Mouse (Mus musculus) embryonic facial prominence, embryonic 11.5 days (tissue): ENCODE results near the gene Adora2b. TPM values are rescaled to one million over a fixed set of nuclear protein-coding genes. Genes with fewer than 3 reads are reported as not detected.

Source experiments
- ATAC-seq: fragments of 200-750 bp; cut with Nextera tagmentation; replicated peaks from 2 replicates; pipeline ENCODE4 v1.8.0; 2017; ENCODE audit warnings: low read depth; ENCODE audit not compliant: insufficient number of reproducible peaks, low FRiP score, low TSS enrichment
- DNase-seq: peaks from one replicate; pipeline ENCODE4 v3.0.0-alpha.2; 2015; ENCODE audit warnings: low spot score
- H3K27ac ChIP-seq: fragments of 300-500 bp; sonication (generic); replicated peaks from 2 replicates; pipeline ENCODE4 v1.5.1; 2014; ENCODE audit warnings: mild to moderate bottlenecking, low read depth, low read length, control low read depth
- H3K27me3 ChIP-seq: fragments of 300-500 bp; sonication (generic); 2 replicates; pipeline ENCODE4 v1.6.1; 2014; ENCODE audit warnings: mild to moderate bottlenecking, low read length, moderate library complexity, mixed read lengths; ENCODE audit not compliant: control insufficient read depth, insufficient read depth
- H3K36me3 ChIP-seq: fragments of 300-500 bp; sonication (generic); replicated peaks from 2 replicates; pipeline ENCODE4 v1.6.1; 2014; ENCODE audit warnings: low read depth, mild to moderate bottlenecking, low read length, moderate library complexity, mixed read lengths; ENCODE audit not compliant: control insufficient read depth, insufficient read depth
- H3K4me1 ChIP-seq: fragments of 300-500 bp; sonication (generic); 2 replicates; pipeline ENCODE4 v1.6.1; 2014; ENCODE audit warnings: low read length, mixed read lengths; ENCODE audit not compliant: control insufficient read depth, insufficient read depth
- H3K4me2 ChIP-seq: fragments of 300-500 bp; sonication (generic); 2 replicates; pipeline ENCODE4 v1.6.1; 2014; ENCODE audit warnings: low read depth, mild to moderate bottlenecking, control low read depth, low read length, moderate library complexity
- H3K4me3 ChIP-seq: fragments of 300-500 bp; sonication (generic); 2 replicates; pipeline ENCODE4 v1.5.1; 2014; ENCODE audit warnings: low read depth, low read length, control low read depth
- H3K9ac ChIP-seq: fragments of 300-500 bp; sonication (generic); replicated peaks from 2 replicates; pipeline ENCODE4 v1.6.1; 2014; ENCODE audit warnings: mild to moderate bottlenecking, control low read depth, low read length
- H3K9me3 ChIP-seq: fragments of 300-500 bp; sonication (generic); replicated peaks from 2 replicates; pipeline ENCODE4 v1.6.1; 2016; ENCODE audit warnings: mild to moderate bottlenecking, low read length, inconsistent platforms, mixed read lengths; ENCODE audit not compliant: control insufficient read depth
- WGBS: fragments of 180-500 bp; shearing (Covaris S2); extraction: QIAGEN DNeasy Blood & Tissue Kit; methylation state at CpG from one replicate; pipeline ENCODE4 v1.1.7; 2014; 5-methylcytosine and 5-hydroxymethylcytosine counted together
- polyA plus RNA-seq: library from polyadenylated mRNA; unstranded; fragments of >200 nt; fragmentation: Nextera tagmentation; extraction: Ambion mirVana; gene quantifications from 2 replicates; pipeline ENCODE4 v1.2.1, GENCODE M21; 2014

Gene Adora2b
- polyA plus RNA-seq, 1 experiment from 2014 or later = 8.1 TPM

- Histone ChIP-seq H3K9ac (no peak overlapping the region), H3K4me2 (no peak overlapping the region), H3K4me3 (no peak overlapping the region), H3K27ac (no peak overlapping the region), H3K36me3 (no peaks in the 10 kb centered on the region), H3K4me1 (no peaks in the 10 kb centered on the region), H3K9me3 (no peaks in the 10 kb centered on the region), H3K27me3 (no peaks in the 10 kb centered on the region)
- DNase-seq = no peak
- 82% methylated on average over 7 of the region's 7 CpGs for WGBS
- ATAC-seq = no peak
These were observed 27.9 kb upstream of the Adora2b start for GRCm38 (mm10) chr11:62220756-62221510.

GRCm38 (mm10) chr11:62223416-62223815 is 25.4 kb upstream of the Adora2b start:
- no peak for DNase-seq
- Histone ChIP-seq H3K36me3 (no peaks in the 10 kb centered on the region), H3K27ac (no peak overlapping the region), H3K4me3 (no peak overlapping the region), H3K4me1 (no peaks in the 10 kb centered on the region), H3K9me3 (no peaks in the 10 kb centered on the region), H3K27me3 (no peaks in the 10 kb centered on the region), H3K4me2 (no peak overlapping the region), H3K9ac (no peak overlapping the region)
- WGBS = 84% methylated on average over 5 of the region's 5 CpGs
- no peak for ATAC-seq

GRCm38 (mm10) chr11:62223962-62224361 is 24.8 kb upstream of the Adora2b start:
- H3K27me3 ChIP-seq = no peaks in the 10 kb centered on the region
- H3K27ac ChIP-seq = no peak overlapping the region
- WGBS = 94% methylated on average over 7 of the region's 7 CpGs
- H3K9me3 ChIP-seq = no peaks in the 10 kb centered on the region
- H3K9ac ChIP-seq = no peak overlapping the region
- no peak for DNase-seq
- no peaks in the 10 kb centered on the region for H3K4me1 ChIP-seq
- ATAC-seq = no peak
- H3K4me2 ChIP-seq = no peak overlapping the region
- H3K36me3 ChIP-seq = no peaks in the 10 kb centered on the region
- H3K4me3 ChIP-seq = no peak overlapping the region

GRCm38 (mm10) chr11:62224797-62225196 is 24.0 kb upstream of the Adora2b start:
- Histone ChIP-seq H3K27ac (no peak overlapping the region), H3K27me3 (no peaks in the 10 kb centered on the region), H3K4me1 (no peaks in the 10 kb centered on the region), H3K36me3 (no peaks in the 10 kb centered on the region), H3K9me3 (no peaks in the 10 kb centered on the region), H3K9ac (no peak overlapping the region), H3K4me2 (no peak overlapping the region), H3K4me3 (no peak overlapping the region)
- ATAC-seq (no peak), DNase-seq (no peak)
- 70% methylated on average over 4 of the region's 4 CpGs for whole genome bisulfite sequencing

- 74% methylated on average over 12 of the region's 12 CpGs for WGBS
- Histone ChIP-seq H3K4me1 (no peaks in the 10 kb centered on the region), H3K9ac (no peak overlapping the region)
These were observed 8.0 kb upstream of the Adora2b start for GRCm38 (mm10) chr11:62240631-62241261.

GRCm38 (mm10) chr11:62243871-62244270 is 4.9 kb upstream of the Adora2b start:
- Histone ChIP-seq H3K4me1 (no peaks in the 10 kb centered on the region), H3K27me3 (no peaks in the 10 kb centered on the region), H3K4me2 (no peak overlapping the region), H3K9ac (no peak overlapping the region), H3K36me3 (no peaks in the 10 kb centered on the region), H3K27ac (no peak overlapping the region), H3K9me3 (no peaks in the 10 kb centered on the region), H3K4me3 (no peak overlapping the region)
- DNase-seq = no peak
- no peak for ATAC-seq
- 90% methylated on average over 8 of the region's 8 CpGs for WGBS

More at GRCm38 (mm10) chr11:62240631-62241261, 8.0 kb upstream of the Adora2b start:
- H3K27ac ChIP-seq = no peak overlapping the region
- no peaks in the 10 kb centered on the region for H3K36me3 ChIP-seq
- no peaks in the 10 kb centered on the region for H3K9me3 ChIP-seq
- no peak overlapping the region for H3K4me3 ChIP-seq
- H3K4me2 ChIP-seq = no peak overlapping the region
- DNase-seq = no peak
- no peaks in the 10 kb centered on the region for H3K27me3 ChIP-seq
- no peak for ATAC-seq

GRCm38 (mm10) chr11:62244471-62244870 is 4.3 kb upstream of the Adora2b start:
- DNase-seq = no peak
- H3K4me3 ChIP-seq = no peak overlapping the region
- no peak overlapping the region for H3K9ac ChIP-seq
- H3K36me3 ChIP-seq = no peaks in the 10 kb centered on the region
- 0 out of 2 replicates have a peak, but pooled peaks cover 2% of the 10 kb centered on the region for H3K4me1 ChIP-seq
- H3K9me3 ChIP-seq = no peaks in the 10 kb centered on the region
- no peaks in the 10 kb centered on the region for H3K27me3 ChIP-seq
- WGBS = 88% methylated on average over 4 of the region's 4 CpGs
- ATAC-seq = no peak
- no peak overlapping the region for H3K4me2 ChIP-seq
- no peak overlapping the region for H3K27ac ChIP-seq

- 0 out of 2 replicates have a peak, but pooled peaks cover 3% of the 10 kb centered on the region for H3K4me1 ChIP-seq
- 38% methylated on average over 18 of the region's 18 CpGs for WGBS
- H3K27ac ChIP-seq = no peak overlapping the region
- no peaks in the 10 kb centered on the region for H3K36me3 ChIP-seq
- peak overlapping the region; percentile 54 for H3K9ac ChIP-seq
- peak overlapping the region; percentile 99 for H3K4me2 ChIP-seq
- DNase-seq (peak; percentile 23), ATAC-seq (no peak)
- no peaks in the 10 kb centered on the region for H3K9me3 ChIP-seq
- no peaks in the 10 kb centered on the region for H3K27me3 ChIP-seq
- peak overlapping the region; percentile 56 for H3K4me3 ChIP-seq
These were observed 904 bp upstream of the Adora2b start for GRCm38 (mm10) chr11:62247759-62248400.
